Mouse (Mus musculus) cerebellum, adult 2 months (tissue): ENCODE results near the gene Pygl.

Experiments
- CTCF ChIP-seq: fragments of 200-500 bp; IDR thresholded peaks from 2 replicates; pipeline ENCODE4 v1.5.1; 2011; ENCODE audit warnings: low read depth, mild to moderate bottlenecking, control low read depth, low read length, moderate library complexity, borderline replicate concordance; ENCODE audit not compliant: insufficient read depth
- POLR2A ChIP-seq: fragments of 200-500 bp; IDR thresholded peaks from 2 replicates; pipeline ENCODE4 v1.6.1; 2011; ENCODE audit warnings: low read length, control low read depth, borderline replicate concordance; ENCODE audit not compliant: insufficient read depth

GRCm38 (mm10) chr12:70242550-70242949 lies 11.3 kb upstream of the Pygl start:
- TF ChIP-seq CTCF, result no peak
- TF ChIP-seq POLR2A, result no peak
